8 mouse cellular contexts compared by ENCODE assay signal in genomic region chr9:106655884-106656720, GRCm38 (mm10). TPM values are rescaled to one million over a fixed set of nuclear protein-coding genes. Genes with fewer than 3 reads are reported as not detected.
DNase-seq lines count a peak whose midpoint lies in the region; ATAC-seq and TF ChIP-seq lines count a peak whose summit lies in the region.

TSS of gene Grm2 (minus strand) at chr9:106656082.

- WGBS in forebrain, embryonic 10.5 days, result 1% methylated on average over 43 of the region's 44 CpGs
- 2% methylated on average over 32 of the region's 44 CpGs for WGBS in lung, postnatal 0 days

- no peaks in the 10 kb centered on the region for H3K9me3 ChIP-seq in forebrain, embryonic 10.5 days
- no peaks in the 10 kb centered on the region for H3K9me3 ChIP-seq in lung, postnatal 0 days (ENCODE audit: low read length)

- no peak for TF ChIP-seq CTCF in lung, postnatal 0 days (IDR thresholded peaks at IDR 0.05)

- H3K27me3 ChIP-seq in forebrain, embryonic 10.5 days (ENCODE audit: poor library complexity, severe bottlenecking), result peaks cover 45% of the 10 kb centered on the region
- H3K27me3 ChIP-seq in lung, postnatal 0 days (replicated peaks; ENCODE audit: insufficient read depth, low read length), result peaks cover 9% of the 10 kb centered on the region

- H3K27ac ChIP-seq in forebrain, embryonic 10.5 days, result peak within 1 kb of the TSS; percentile 26; the same call in 1 of the 2 replicates
- H3K27ac ChIP-seq in lung, postnatal 0 days (ENCODE audit: low read length), result no peak within 1 kb of the TSS

- H3K4me2 ChIP-seq in lung, postnatal 0 days (replicated peaks; ENCODE audit: low read depth, low read length), result peak within 1 kb of the TSS; percentile 41

- TF ChIP-seq EP300 in lung, postnatal 0 days (IDR thresholded peaks at IDR 0.05), result no peak

- ATAC-seq in lung, postnatal 0 days, result peak; percentile 77
- no peak for ATAC-seq in erythroblast, adult 5-6 weeks (replicated peaks; ENCODE audit: low FRiP score, poor library complexity, severe bottlenecking)

- peaks cover 24% of the 10 kb centered on the region for H3K36me3 ChIP-seq in forebrain, embryonic 10.5 days (replicated peaks)
- peaks cover 8% of the 10 kb centered on the region for H3K36me3 ChIP-seq in lung, postnatal 0 days (ENCODE audit: insufficient read depth, low read length)

- peaks cover 58% of the 10 kb centered on the region for H3K4me1 ChIP-seq in forebrain, embryonic 10.5 days
- 0 out of 2 replicates have a peak, but pooled peaks cover 5% of the 10 kb centered on the region for H3K4me1 ChIP-seq in lung, postnatal 0 days (ENCODE audit: insufficient read depth, low read depth, low read length)

- DNase-seq in B cell, adult 2 months, result peak; percentile 28 to 33
- DNase-seq in WW6 (ENCODE audit: low read depth, low spot score), result peak; percentile 63
- peak; percentile 81 for DNase-seq in forebrain, embryonic 10.5 days (ENCODE audit: extremely low spot score, low spot score)
- peak; percentile 87 for DNase-seq in heart, postnatal 4 days
- DNase-seq in layer of hippocampus, postnatal 10 days (ENCODE audit: low spot score in 2 of 2), result peak; percentile 58 to 63
- peak; percentile 77 for DNase-seq in lung, postnatal 0 days (ENCODE audit: low spot score)
- peak; percentile 81 for DNase-seq in retina, embryonic 14.5 days (ENCODE audit: low spot score)

- peak within 1 kb of the TSS; percentile 56 for H3K4me3 ChIP-seq in forebrain, embryonic 10.5 days
- no peak within 1 kb of the TSS; the same call in 1 of the 2 replicates for H3K4me3 ChIP-seq in lung, postnatal 0 days (ENCODE audit: low read depth, low read length)

- H3K9ac ChIP-seq in lung, postnatal 0 days (replicated peaks; ENCODE audit: low read depth), result no peak within 1 kb of the TSS

RNA-seq across cellular contexts. Expression of gene Grm2, which starts in this region (rescaled TPM):
- 1.1 and 1.3 TPM in 2 replicates for polyA plus RNA-seq in forebrain, embryonic 10.5 days (2016; fragmentation: Nextera tagmentation; extraction: Ambion mirVana)
- total RNA-seq in heart, postnatal 4 days (2021), result not detected
- 10 to 100 TPM; 37.1 to 38.3 TPM for total RNA-seq in layer of hippocampus, postnatal 10 days (2021)
- not detected in 2 replicates for polyA plus RNA-seq in lung, postnatal 0 days (2015; fragmentation: Nextera tagmentation; extraction: Ambion mirVana)
- not detected in 2 replicates for total RNA-seq in erythroblast, adult 5-6 weeks (2015; ENCODE audit: low replicate concordance)
- total RNA-seq in erythroblast, adult 5-6 weeks (2017; ENCODE audit: low replicate concordance), result not detected in 2 replicates

Comparison
In these comparisons a context has a peak if more than half of its experiments do, and no peak if none do; other contexts are left out.
1. RNA of gene Grm2 (total RNA-seq): 37.1 to 38.3 TPM in layer of hippocampus, postnatal 10 days; not detected in heart, postnatal 4 days and not detected in erythroblast, adult 5-6 weeks; every median in the first group is over 10 times any median in the second.
2. Peak in DNase-seq in heart, postnatal 4 days; RNA of the gene not detected or under 1 TPM.
3. Peak in DNase-seq, ATAC-seq and H3K4me2 ChIP-seq in lung, postnatal 0 days; RNA of the gene not detected or under 1 TPM.
4. DNase-seq: peak in every context shown above with its lines; median percentile 87 in heart, postnatal 4 days; 81 in forebrain, embryonic 10.5 days; 81 in retina, embryonic 14.5 days; 77 in lung, postnatal 0 days; 63 in WW6; 60 in layer of hippocampus, postnatal 10 days; 30 in B cell, adult 2 months.